Mouse (Mus musculus) heart, embryonic 15.5 days (tissue): ENCODE results near the gene Rps3. TPM values are rescaled to one million over a fixed set of nuclear protein-coding genes. Genes with fewer than 3 reads are reported as not detected.
"Not testable (repeated sequence)": the region's sequence is repeated elsewhere in the genome, so short reads cannot be mapped to it uniquely, and the experiment has no call there.

Source experiments
- ATAC-seq: fragments of 200-750 bp; cut with Nextera tagmentation; replicated peaks from 2 replicates; pipeline ENCODE4 v1.8.0; 2017; ENCODE audit warnings: low read depth, moderate TSS enrichment; ENCODE audit not compliant: insufficient number of reproducible peaks, insufficient read depth, low FRiP score
- H3K27ac ChIP-seq: fragments of 300-500 bp; sonication (generic); 2 replicates; pipeline ENCODE4 v1.5.1; 2015; ENCODE audit warnings: mild to moderate bottlenecking, inconsistent platforms
- H3K27me3 ChIP-seq: fragments of 300-500 bp; sonication (generic); 2 replicates; pipeline ENCODE4 v1.6.1; 2015; ENCODE audit warnings: inconsistent platforms
- H3K36me3 ChIP-seq: fragments of 300-500 bp; sonication (generic); 2 replicates; pipeline ENCODE4 v1.6.1; 2015; ENCODE audit warnings: mild to moderate bottlenecking, inconsistent platforms
- H3K4me1 ChIP-seq: fragments of 300-500 bp; sonication (generic); replicated peaks from 2 replicates; pipeline ENCODE4 v1.6.1; 2015; ENCODE audit warnings: inconsistent platforms
- H3K4me2 ChIP-seq: fragments of 300-500 bp; sonication (generic); 2 replicates; pipeline ENCODE4 v1.6.1; 2015; ENCODE audit warnings: inconsistent platforms, mild to moderate bottlenecking, moderate library complexity
- H3K4me3 ChIP-seq: fragments of 300-500 bp; sonication (generic); 2 replicates; pipeline ENCODE4 v1.5.1; 2015; ENCODE audit warnings: mild to moderate bottlenecking, inconsistent platforms
- H3K9ac ChIP-seq: fragments of 300-500 bp; sonication (generic); 2 replicates; pipeline ENCODE4 v1.6.1; 2015; ENCODE audit warnings: mild to moderate bottlenecking, inconsistent platforms
- H3K9me3 ChIP-seq: fragments of 300-500 bp; sonication (generic); replicated peaks from 2 replicates; pipeline ENCODE4 v1.6.1; 2016; ENCODE audit warnings: inconsistent platforms
- WGBS: fragments of 180-500 bp; shearing (Covaris S2); methylation state at CpG from one replicate; pipeline ENCODE4 v1.1.7; 2015; ENCODE audit warnings: mixed read lengths; 5-methylcytosine and 5-hydroxymethylcytosine counted together
- polyA plus RNA-seq: library from polyadenylated mRNA; unstranded; fragments of >200 nt; fragmentation: Nextera tagmentation; extraction: Ambion mirVana; gene quantifications from 2 replicates; pipeline ENCODE4 v1.2.1, GENCODE M21; 2015

Gene Rps3
- polyA plus RNA-seq, 1 experiment from 2014 or later: 490 TPM

DNA sequence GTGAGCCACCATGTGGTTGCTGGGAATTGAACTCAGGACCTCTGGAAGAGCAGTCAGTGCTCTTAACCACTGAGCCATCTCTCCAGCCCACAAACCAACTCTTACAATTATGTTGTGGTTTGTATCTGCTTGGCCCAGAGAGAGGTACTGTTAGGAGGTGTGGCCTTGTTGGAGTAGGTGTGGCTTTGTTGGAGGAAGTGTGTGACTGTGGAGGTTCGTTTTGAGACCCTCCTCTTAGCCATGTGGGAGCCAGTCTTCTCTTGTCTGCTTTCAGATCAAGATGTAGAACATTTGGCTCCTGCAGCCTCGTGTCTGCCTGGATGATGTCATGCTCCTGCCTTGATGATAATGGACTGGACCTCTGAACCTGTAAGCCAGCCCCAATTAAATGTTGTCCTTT, 24.6 kb upstream of the Rps3 start:
- not testable (repeated sequence) for H3K36me3 ChIP-seq, H3K4me1 ChIP-seq, H3K9ac ChIP-seq, ATAC-seq, H3K27me3 ChIP-seq, H3K4me3 ChIP-seq, H3K4me2 ChIP-seq, H3K27ac ChIP-seq, H3K9me3 ChIP-seq
- WGBS: 18% methylated on average over 2 of the region's 2 CpGs

DNA sequence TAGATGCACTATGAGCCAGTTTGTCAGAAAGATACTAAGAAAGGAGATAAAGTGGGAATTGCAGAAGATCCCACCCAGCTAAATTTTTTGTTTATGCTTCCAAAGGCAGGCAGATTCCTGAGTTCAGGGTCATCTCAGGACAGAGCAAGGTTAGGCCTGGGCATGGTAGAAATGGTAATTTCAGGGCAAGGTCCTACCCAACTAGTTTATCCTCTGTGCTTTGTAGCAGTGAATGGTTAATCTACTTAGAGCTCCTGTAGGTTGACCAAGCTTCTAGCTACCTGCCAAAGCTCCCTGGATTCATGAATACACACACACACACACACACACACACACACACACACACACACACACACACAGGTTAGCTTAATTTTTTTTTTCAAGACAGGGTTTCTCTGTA, 21.0 kb upstream of the Rps3 start:
- Histone ChIP-seq H3K4me2 (no peak overlapping the region), H3K9ac (no peak overlapping the region)

DNA sequence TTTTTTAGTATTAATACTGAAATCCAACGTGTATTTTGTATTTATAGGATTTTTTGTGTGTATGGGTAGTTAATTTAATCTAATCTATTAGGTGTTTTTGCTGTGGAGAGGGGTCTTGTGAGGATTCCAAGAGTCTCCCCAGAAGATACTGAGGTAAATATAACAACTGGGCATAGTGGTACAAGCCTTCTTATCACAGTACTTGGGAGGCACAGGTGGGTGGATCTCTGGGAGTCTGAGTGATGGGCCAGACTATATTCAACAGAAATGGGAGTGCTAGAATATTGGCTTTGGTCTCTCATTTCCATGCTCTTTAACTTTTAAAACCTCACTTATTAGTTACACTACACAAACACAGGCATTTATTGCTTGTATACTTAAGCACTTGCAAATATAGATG, 17.6 kb upstream of the Rps3 start:
- peaks cover 3% of the 10 kb centered on the region; the same call in 1 of the 2 replicates for H3K4me1 ChIP-seq
- WGBS: 36% methylated on average over 1 of the region's 1 CpGs
- H3K9me3 ChIP-seq: no peaks in the 10 kb centered on the region
- H3K27ac ChIP-seq: no peak overlapping the region
- no peak for ATAC-seq
- H3K4me3 ChIP-seq: no peak overlapping the region
- no peaks in the 10 kb centered on the region for H3K36me3 ChIP-seq
- no peak overlapping the region for H3K4me2 ChIP-seq
- no peaks in the 10 kb centered on the region for H3K27me3 ChIP-seq
- H3K9ac ChIP-seq: no peak overlapping the region

More for the DNA sequence above, 21.0 kb upstream of the Rps3 start:
- Histone ChIP-seq H3K36me3 (no peaks in the 10 kb centered on the region), H3K27ac (no peak overlapping the region), H3K4me1 (peaks cover 3% of the 10 kb centered on the region; the same call in 1 of the 2 replicates), H3K9me3 (no peaks in the 10 kb centered on the region), H3K4me3 (no peak overlapping the region), H3K27me3 (no peaks in the 10 kb centered on the region)
- no peak for ATAC-seq

DNA sequence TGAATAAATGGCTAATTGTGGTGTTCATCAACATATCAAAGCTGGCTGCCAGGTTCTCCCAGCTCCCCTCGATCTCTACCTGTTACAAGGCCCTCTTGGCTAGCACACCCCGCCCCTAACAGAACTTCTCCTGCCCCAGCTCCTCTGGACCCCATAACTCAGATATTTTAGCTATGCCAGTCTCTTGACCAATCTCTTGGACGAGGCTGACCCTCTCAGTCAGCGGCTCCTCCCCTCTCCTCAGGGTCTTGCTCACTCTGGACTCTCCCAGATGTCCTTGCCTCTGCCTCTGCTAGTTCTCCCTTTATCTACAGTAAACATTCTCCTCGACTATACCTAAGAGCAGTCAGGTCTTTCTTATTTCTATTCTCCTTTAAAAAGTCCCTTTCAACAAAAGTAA, 17.1 kb upstream of the Rps3 start:
- H3K9ac ChIP-seq: no peak overlapping the region
- no peaks in the 10 kb centered on the region for H3K27me3 ChIP-seq
- ATAC-seq: no peak
- H3K27ac ChIP-seq: no peak overlapping the region
- H3K9me3 ChIP-seq: no peaks in the 10 kb centered on the region
- 22% methylated on average over 5 of the region's 5 CpGs for WGBS
- H3K4me1 ChIP-seq: peaks cover 3% of the 10 kb centered on the region; the same call in 1 of the 2 replicates
- H3K36me3 ChIP-seq: no peaks in the 10 kb centered on the region
- no peak overlapping the region for H3K4me2 ChIP-seq
- no peak overlapping the region for H3K4me3 ChIP-seq

DNA sequence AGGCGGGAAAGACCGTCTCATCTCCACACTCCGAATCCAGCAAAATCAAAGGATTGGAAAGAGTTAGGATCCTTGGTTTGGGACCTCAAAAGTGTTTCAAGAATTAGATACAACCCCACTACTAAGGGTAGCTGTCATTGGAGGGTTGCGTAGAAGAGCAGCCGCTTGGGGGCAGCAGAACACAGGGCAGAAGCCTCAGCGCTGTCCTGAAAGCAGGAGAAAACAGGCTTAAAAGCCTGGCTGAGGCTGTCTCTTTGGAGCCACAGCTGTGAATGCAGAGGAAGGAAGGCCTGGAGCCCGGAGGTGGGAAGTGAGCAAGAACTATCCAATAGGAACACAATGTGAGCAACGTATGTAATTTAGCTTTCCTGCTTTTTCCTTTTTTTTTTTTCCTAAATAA, 16.7 kb upstream of the Rps3 start:
- peak; percentile 77 for ATAC-seq
- Histone ChIP-seq H3K4me3 (no peak overlapping the region), H3K36me3 (no peaks in the 10 kb centered on the region), H3K9me3 (no peaks in the 10 kb centered on the region), H3K4me1 (peaks cover 3% of the 10 kb centered on the region; the same call in 1 of the 2 replicates), H3K9ac (no peak overlapping the region), H3K27me3 (no peaks in the 10 kb centered on the region), H3K4me2 (no peak overlapping the region), H3K27ac (no peak overlapping the region)
- WGBS: 3% methylated on average over 8 of the region's 8 CpGs

DNA sequence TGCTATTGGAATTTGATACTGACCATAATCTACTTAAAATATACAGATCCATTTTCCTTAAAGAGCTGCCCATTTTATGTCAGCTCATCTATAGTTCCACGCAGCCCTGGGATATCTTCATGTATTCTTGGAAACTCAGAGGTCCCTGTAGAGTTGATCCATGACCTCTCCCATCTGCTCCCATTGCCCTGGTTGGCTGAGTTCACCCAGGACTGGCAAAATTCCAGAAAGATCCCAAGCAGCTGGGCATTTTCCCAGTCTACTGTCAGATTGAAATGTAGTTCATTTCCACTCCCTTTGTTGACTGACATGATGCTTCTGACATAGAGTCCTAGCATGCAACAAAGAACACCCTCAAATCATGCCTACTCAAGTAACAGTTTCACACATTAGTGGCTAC, 15.6 kb upstream of the Rps3 start:
- WGBS: 58% methylated on average over 1 of the region's 1 CpGs
- Histone ChIP-seq H3K4me3 (no peak overlapping the region), H3K9me3 (no peaks in the 10 kb centered on the region), H3K4me2 (no peak overlapping the region), H3K36me3 (no peaks in the 10 kb centered on the region), H3K27me3 (no peaks in the 10 kb centered on the region), H3K27ac (no peak overlapping the region), H3K9ac (no peak overlapping the region), H3K4me1 (peaks cover 3% of the 10 kb centered on the region; the same call in 1 of the 2 replicates)
- ATAC-seq: no peak

DNA sequence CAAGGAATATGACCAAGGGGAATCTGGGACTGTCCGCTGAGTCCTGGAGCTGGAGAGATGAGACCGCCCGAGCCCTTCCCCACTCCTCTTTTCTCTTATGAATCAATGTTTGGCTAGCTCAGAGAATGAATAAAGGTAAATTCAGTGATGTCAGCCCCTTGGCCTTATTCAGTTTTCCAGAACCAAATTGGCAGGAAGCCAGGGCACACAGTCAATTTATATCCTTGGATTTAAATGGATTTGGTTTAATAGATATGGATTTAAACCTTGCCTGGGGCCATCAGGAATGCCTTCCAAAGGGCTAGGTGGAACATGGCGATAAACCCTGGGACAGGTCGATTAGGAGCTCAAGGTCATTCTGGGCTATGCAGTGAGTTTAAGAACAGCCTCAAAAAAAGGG, 6.2 kb upstream of the Rps3 start:
- 80% methylated on average over 5 of the region's 5 CpGs for WGBS
- H3K4me1 ChIP-seq: no peaks in the 10 kb centered on the region
- no peak overlapping the region for H3K27ac ChIP-seq
- H3K27me3 ChIP-seq: peaks cover 4% of the 10 kb centered on the region; the same call in 1 of the 2 replicates
- H3K4me3 ChIP-seq: no peak overlapping the region
- no peaks in the 10 kb centered on the region; the same call in 1 of the 2 replicates for H3K9me3 ChIP-seq
- H3K36me3 ChIP-seq: no peaks in the 10 kb centered on the region
- no peak for ATAC-seq
- H3K4me2 ChIP-seq: no peak overlapping the region
- no peak overlapping the region for H3K9ac ChIP-seq

DNA sequence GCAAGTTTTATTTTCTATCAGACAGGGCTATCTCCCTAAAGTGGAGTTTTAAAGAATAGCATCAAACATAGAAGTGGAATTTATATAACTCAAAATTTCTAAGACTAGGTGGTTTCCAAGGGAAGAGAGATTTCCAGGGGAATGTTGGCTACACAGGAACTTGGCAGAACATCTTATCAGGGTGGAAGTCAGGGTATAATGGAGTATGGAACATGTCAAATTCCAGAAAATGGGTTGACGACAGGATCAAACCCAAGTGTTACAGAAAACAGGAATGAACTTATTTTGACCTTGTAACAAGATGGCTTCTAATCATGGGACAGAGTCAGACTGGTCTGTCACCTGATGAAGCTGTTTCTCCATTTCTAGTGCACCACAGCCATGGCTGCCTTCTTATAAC, 1.1 kb upstream of the Rps3 start:
- H3K4me3 ChIP-seq: no peak overlapping the region
- peaks cover 4% of the 10 kb centered on the region; the same call in 1 of the 2 replicates for H3K27me3 ChIP-seq
- peaks cover 28% of the 10 kb centered on the region for H3K36me3 ChIP-seq
- no peak overlapping the region for H3K9ac ChIP-seq
- H3K4me2 ChIP-seq: no peak overlapping the region
- H3K27ac ChIP-seq: no peak overlapping the region
- ATAC-seq: no peak
- WGBS: 40% methylated on average over 1 of the region's 1 CpGs
- no peaks in the 10 kb centered on the region for H3K9me3 ChIP-seq
- H3K4me1 ChIP-seq: peaks cover 24% of the 10 kb centered on the region

DNA sequence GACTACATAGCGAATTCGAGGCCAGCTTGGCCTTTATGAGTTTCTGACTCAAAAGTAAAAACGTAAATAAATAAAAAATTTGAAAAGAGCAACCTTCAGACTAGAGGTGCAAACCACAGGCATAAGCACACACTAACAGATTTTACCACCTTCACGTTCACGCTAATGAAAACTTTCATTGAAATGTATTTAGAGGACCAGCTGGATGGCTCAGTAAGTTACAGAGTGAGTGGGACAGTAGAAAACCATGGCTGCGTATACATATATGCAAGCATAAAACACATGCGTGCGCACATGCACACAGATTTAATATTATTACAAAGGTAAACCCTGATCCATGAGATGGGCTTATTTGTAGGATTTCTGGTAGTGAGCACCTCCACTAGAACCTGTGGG, 384 bp upstream of the Rps3 start:
- Histone ChIP-seq H3K4me2 (peak overlapping the region; percentile 57), H3K9ac (no peak overlapping the region), H3K9me3 (no peaks in the 10 kb centered on the region), H3K27me3 (peaks cover 4% of the 10 kb centered on the region; the same call in 1 of the 2 replicates), H3K36me3 (peaks cover 35% of the 10 kb centered on the region), H3K4me1 (peaks cover 30% of the 10 kb centered on the region), H3K4me3 (peak overlapping the region; percentile 67), H3K27ac (no peak overlapping the region; the same call in 1 of the 2 replicates)
- no peak for ATAC-seq
- 43% methylated on average over 8 of the region's 8 CpGs for WGBS

DNA sequence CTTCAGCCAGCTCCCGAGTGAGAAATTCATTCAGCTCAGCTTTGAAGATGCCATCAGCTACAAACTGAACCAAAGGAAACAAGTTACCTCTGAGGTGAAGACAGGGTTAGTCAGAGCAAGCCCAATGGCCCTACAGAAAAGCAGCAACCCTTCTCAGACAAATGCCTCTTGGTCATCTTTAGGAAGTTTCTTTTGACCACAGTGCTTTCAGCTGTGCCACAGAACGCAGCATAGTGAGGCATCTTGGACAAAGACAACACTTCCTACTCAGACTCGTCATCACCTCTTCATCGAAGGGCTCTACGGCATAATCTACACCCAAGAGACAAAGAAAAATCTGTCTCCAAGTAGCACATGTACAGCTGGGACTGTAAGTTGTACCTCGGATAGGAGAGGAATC, 901 bp downstream of the Rps3 start:
- peak overlapping the region; percentile 86 for H3K27ac ChIP-seq
- no peak for ATAC-seq
- WGBS: 2% methylated on average over 6 of the region's 6 CpGs
- H3K36me3 ChIP-seq: peaks cover 48% of the 10 kb centered on the region
- H3K27me3 ChIP-seq: peaks cover 4% of the 10 kb centered on the region; the same call in 1 of the 2 replicates
- peaks cover 31% of the 10 kb centered on the region for H3K4me1 ChIP-seq
- peak overlapping the region; percentile 67 for H3K4me3 ChIP-seq
- H3K9me3 ChIP-seq: no peaks in the 10 kb centered on the region
- peak overlapping the region; percentile 80 for H3K4me2 ChIP-seq
- H3K9ac ChIP-seq: peak overlapping the region; percentile 74

DNA sequence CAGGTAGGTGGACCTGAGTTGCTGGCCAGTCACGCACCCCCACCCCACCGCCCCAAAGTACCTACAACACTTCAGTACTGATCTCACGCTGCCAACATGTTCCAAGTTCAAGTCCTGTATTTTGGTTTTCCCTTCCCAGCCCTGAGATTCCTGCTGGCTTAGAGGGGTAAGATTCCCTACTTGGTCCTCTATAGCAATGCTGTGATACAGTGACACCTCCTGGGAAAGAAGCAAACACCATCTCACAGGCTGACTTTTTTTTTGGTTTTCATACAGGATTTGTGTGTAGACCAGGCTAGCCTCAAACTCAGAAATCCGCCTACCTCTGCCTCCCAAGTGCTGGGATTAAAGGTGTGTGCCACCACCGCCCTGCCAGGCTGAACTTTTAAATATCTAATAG, 6.3 kb downstream of the Rps3 start:
- no peak for ATAC-seq
- no peak overlapping the region for H3K4me3 ChIP-seq
- 88% methylated on average over 5 of the region's 5 CpGs for WGBS
- H3K36me3 ChIP-seq: peaks cover 73% of the 10 kb centered on the region
- no peak overlapping the region for H3K4me2 ChIP-seq
- no peak overlapping the region for H3K9ac ChIP-seq
- peaks cover 42% of the 10 kb centered on the region for H3K4me1 ChIP-seq
- no peak overlapping the region for H3K27ac ChIP-seq
- H3K27me3 ChIP-seq: no peaks in the 10 kb centered on the region
- H3K9me3 ChIP-seq: no peaks in the 10 kb centered on the region

DNA sequence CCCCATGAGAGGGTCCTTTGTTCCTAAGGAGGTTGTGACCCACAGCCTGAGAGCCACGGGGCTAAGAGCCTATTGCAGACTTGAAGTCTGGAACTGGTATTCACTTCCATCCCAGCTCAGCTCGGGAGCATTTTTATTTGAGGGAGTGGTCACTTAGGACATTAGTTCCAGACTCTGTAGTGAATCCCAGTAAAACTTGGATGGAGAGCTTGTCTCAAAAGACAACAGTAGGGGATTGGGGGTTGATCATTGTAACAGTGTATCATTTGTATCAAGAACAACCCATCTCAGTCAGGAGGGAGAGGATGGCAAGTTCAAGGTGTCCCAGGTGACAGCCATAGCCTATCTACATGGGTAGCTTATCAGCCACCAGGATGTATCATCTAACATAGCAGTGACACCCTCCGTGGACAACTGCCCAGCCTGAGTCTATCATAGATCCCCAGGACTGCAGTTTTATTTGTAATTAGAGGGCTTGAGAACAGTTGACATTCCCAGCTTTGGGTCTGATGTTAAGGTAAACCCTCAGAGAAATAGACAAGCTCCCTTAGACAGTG, 6.9 kb downstream of the Rps3 start:
- Histone ChIP-seq H3K4me3 (no peak overlapping the region), H3K27ac (no peak overlapping the region), H3K4me2 (no peak overlapping the region), H3K36me3 (peaks cover 69% of the 10 kb centered on the region), H3K9me3 (no peaks in the 10 kb centered on the region), H3K9ac (no peak overlapping the region), H3K27me3 (no peaks in the 10 kb centered on the region), H3K4me1 (peaks cover 36% of the 10 kb centered on the region)
- no peak for ATAC-seq
- WGBS: 36% methylated on average over 3 of the region's 3 CpGs
